Mouse (Mus musculus): ENCODE measurements around the gene Ttc7b. TPM values are rescaled to one million over a fixed set of nuclear protein-coding genes. Genes with fewer than 3 reads are reported as not detected.

Ttc7b gene
- total and polyA plus RNA-seq, 3 experiments = 21.1 to 33.9 (median 26.8) TPM

DNA sequence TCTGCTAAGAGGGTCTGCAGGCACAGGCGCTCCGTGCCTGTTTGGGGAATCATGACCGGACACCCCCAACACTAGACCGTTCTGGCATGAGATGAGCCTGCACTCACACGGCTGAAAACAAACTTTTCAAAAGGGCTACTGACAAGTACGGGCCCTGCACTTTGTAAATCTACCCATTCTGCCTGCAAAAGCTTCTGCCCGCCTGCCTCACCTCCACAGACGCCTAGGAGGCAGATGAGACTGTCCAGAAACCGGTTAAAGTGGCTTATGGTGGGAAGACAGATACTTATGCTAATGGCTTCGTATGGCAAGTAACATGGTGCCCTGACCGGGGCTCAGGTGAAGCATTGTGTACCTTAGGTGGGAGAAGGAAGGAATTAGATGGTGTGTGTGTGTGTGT is 16.5 kb upstream of the Ttc7b start:
- peaks cover 2% of the 10 kb centered on the region; the same call in 1 of the 2 replicates for H3K27me3 ChIP-seq (ENCODE audit: insufficient read depth, low read length)
- H3K9me3 ChIP-seq (replicated peaks) = no peaks in the 10 kb centered on the region
- H3K36me3 ChIP-seq (replicated peaks) = peaks cover 8% of the 10 kb centered on the region
- ATAC-seq (ENCODE audit: extremely low read depth, insufficient number of reproducible peaks, low FRiP score, poor library complexity, severe bottlenecking) = no peak
- no peak overlapping the region for H3K4me3 ChIP-seq (ENCODE audit: low read depth, low read length)
- TF ChIP-seq GATA2 (IDR thresholded peaks at IDR 0.05; ENCODE audit: borderline replicate concordance, low read depth, low read length) = no peak
- no peak for TF ChIP-seq GATA1 (IDR thresholded peaks at IDR 0.05; ENCODE audit: borderline replicate concordance, low read length)
- no peak for TF ChIP-seq POLR2AphosphoS5 (IDR thresholded peaks at IDR 0.05; ENCODE audit: insufficient replicate concordance, low read depth, low read length)
- no peak for TF ChIP-seq TAL1 (conservative IDR thresholded peaks at IDR 0.05; ENCODE audit: low read depth, low read length)
- no peak for TF ChIP-seq CTCF (IDR thresholded peaks at IDR 0.05; ENCODE audit: low read depth, low read length)
- no peak for DNase-seq (ENCODE audit: low spot score)
- 0 out of 2 replicates have a peak, but pooled peaks cover 2% of the 10 kb centered on the region for H3K4me1 ChIP-seq (ENCODE audit: insufficient read depth, low read depth, low read length)

DNA sequence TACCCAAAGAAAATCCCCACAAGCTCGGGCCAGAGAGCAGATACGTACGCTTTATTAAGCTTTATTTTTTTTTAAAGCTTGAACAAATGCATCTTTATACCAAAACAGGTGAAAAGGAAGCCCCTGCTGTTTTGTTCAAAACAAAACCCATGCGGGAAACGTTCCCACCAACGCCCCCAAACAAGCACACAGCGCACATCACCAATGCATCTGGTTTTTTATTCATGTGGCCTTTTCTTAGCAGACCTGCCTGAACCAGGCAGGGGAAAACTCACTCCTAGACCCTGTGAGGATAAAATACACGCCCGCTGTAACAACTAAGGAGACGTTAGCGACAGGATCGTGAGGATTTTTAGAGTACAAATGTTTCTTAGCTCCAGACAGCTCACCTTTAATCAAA is 14.4 kb upstream of the Ttc7b start:
- TF ChIP-seq TAL1 (conservative IDR thresholded peaks at IDR 0.05; ENCODE audit: low read depth, low read length) (no peak), GATA2 (IDR thresholded peaks at IDR 0.05; ENCODE audit: borderline replicate concordance, low read depth, low read length) (no peak), GATA1 (IDR thresholded peaks at IDR 0.05; ENCODE audit: borderline replicate concordance, low read length) (no peak), CTCF (IDR thresholded peaks at IDR 0.05; ENCODE audit: low read depth, low read length) (no peak), POLR2AphosphoS5 (IDR thresholded peaks at IDR 0.05; ENCODE audit: insufficient replicate concordance, low read depth, low read length) (no peak)
- DNase-seq (ENCODE audit: low spot score) (no peak), ATAC-seq (ENCODE audit: extremely low read depth, insufficient number of reproducible peaks, low FRiP score, poor library complexity, severe bottlenecking) (no peak)
- Histone ChIP-seq H3K4me1 (ENCODE audit: insufficient read depth, low read depth, low read length) (peaks cover 11% of the 10 kb centered on the region), H3K9me3 (replicated peaks) (no peaks in the 10 kb centered on the region), H3K36me3 (replicated peaks) (peaks cover 6% of the 10 kb centered on the region), H3K27me3 (ENCODE audit: insufficient read depth, low read length) (peaks cover 4% of the 10 kb centered on the region; the same call in 1 of the 2 replicates), H3K4me3 (ENCODE audit: low read depth, low read length) (no peak overlapping the region)

DNA sequence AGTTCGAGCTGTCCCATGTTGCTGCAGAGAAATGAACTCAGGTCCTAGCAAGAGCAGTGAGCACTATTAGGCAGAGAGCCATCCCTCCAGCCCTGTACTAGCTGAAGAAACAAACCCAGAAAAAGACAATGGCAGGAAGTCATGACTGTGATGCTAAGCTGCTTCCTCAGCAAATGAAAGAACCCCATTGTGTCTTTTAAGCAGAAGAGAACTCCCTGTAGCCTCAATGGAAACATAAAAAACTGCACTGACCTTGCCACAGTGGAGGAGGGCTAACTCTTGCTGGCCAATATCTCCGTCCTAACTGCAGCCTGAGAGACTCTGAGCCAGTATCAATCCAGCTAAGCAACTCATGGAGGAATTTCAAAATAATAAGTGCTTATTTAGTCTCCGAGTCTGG is 13.4 kb upstream of the Ttc7b start:
- Histone ChIP-seq H3K4me1 (ENCODE audit: insufficient read depth, low read depth, low read length) (peaks cover 18% of the 10 kb centered on the region), H3K36me3 (replicated peaks) (peaks cover 4% of the 10 kb centered on the region), H3K27me3 (ENCODE audit: insufficient read depth, low read length) (peaks cover 9% of the 10 kb centered on the region; the same call in 1 of the 2 replicates), H3K9me3 (replicated peaks) (no peaks in the 10 kb centered on the region), H3K4me3 (ENCODE audit: low read depth, low read length) (no peak overlapping the region)
- no peak for ATAC-seq (ENCODE audit: extremely low read depth, insufficient number of reproducible peaks, low FRiP score, poor library complexity, severe bottlenecking)
- TF ChIP-seq GATA2 (IDR thresholded peaks at IDR 0.05; ENCODE audit: borderline replicate concordance, low read depth, low read length) (no peak), CTCF (IDR thresholded peaks at IDR 0.05; ENCODE audit: low read depth, low read length) (no peak), TAL1 (conservative IDR thresholded peaks at IDR 0.05; ENCODE audit: low read depth, low read length) (no peak), GATA1 (IDR thresholded peaks at IDR 0.05; ENCODE audit: borderline replicate concordance, low read length) (no peak), POLR2AphosphoS5 (IDR thresholded peaks at IDR 0.05; ENCODE audit: insufficient replicate concordance, low read depth, low read length) (no peak)
- DNase-seq (ENCODE audit: low spot score) = no peak

- ATAC-seq (ENCODE audit: extremely low read depth, insufficient number of reproducible peaks, low FRiP score, poor library complexity, severe bottlenecking) (no peak), DNase-seq (ENCODE audit: low spot score) (no peak)
- no peaks in the 10 kb centered on the region for H3K9me3 ChIP-seq (replicated peaks)
- H3K27me3 ChIP-seq (ENCODE audit: insufficient read depth, low read length) = peaks cover 13% of the 10 kb centered on the region; the same call in 1 of the 2 replicates
- H3K4me3 ChIP-seq (ENCODE audit: low read depth, low read length) = no peak overlapping the region
- TF ChIP-seq GATA1 (IDR thresholded peaks at IDR 0.05; ENCODE audit: borderline replicate concordance, low read length) (no peak), POLR2AphosphoS5 (IDR thresholded peaks at IDR 0.05; ENCODE audit: insufficient replicate concordance, low read depth, low read length) (no peak)
- peaks cover 4% of the 10 kb centered on the region for H3K36me3 ChIP-seq (replicated peaks)
- H3K4me1 ChIP-seq (ENCODE audit: insufficient read depth, low read depth, low read length) = peaks cover 23% of the 10 kb centered on the region
Observed at GRCm38 (mm10) chr12:100533209-100533608, 12.6 kb upstream of the Ttc7b start.

GRCm38 (mm10) chr12:100531740-100532139 is 11.1 kb upstream of the Ttc7b start:
- ATAC-seq (ENCODE audit: extremely low read depth, insufficient number of reproducible peaks, low FRiP score, poor library complexity, severe bottlenecking) (no peak), DNase-seq (ENCODE audit: low spot score) (no peak)
- H3K4me1 ChIP-seq (ENCODE audit: insufficient read depth, low read depth, low read length) = peaks cover 22% of the 10 kb centered on the region
- no peak overlapping the region for H3K4me3 ChIP-seq (ENCODE audit: low read depth, low read length)
- H3K9me3 ChIP-seq (replicated peaks) = no peaks in the 10 kb centered on the region
- H3K36me3 ChIP-seq (replicated peaks) = no peaks in the 10 kb centered on the region
- H3K27me3 ChIP-seq (ENCODE audit: insufficient read depth, low read length) = peaks cover 16% of the 10 kb centered on the region; the same call in 1 of the 2 replicates
- TF ChIP-seq GATA2 (IDR thresholded peaks at IDR 0.05; ENCODE audit: borderline replicate concordance, low read depth, low read length) (no peak), CTCF (IDR thresholded peaks at IDR 0.05; ENCODE audit: low read depth, low read length) (no peak), POLR2AphosphoS5 (IDR thresholded peaks at IDR 0.05; ENCODE audit: insufficient replicate concordance, low read depth, low read length) (no peak), GATA1 (IDR thresholded peaks at IDR 0.05; ENCODE audit: borderline replicate concordance, low read length) (no peak), TAL1 (conservative IDR thresholded peaks at IDR 0.05; ENCODE audit: low read depth, low read length) (no peak)

DNA sequence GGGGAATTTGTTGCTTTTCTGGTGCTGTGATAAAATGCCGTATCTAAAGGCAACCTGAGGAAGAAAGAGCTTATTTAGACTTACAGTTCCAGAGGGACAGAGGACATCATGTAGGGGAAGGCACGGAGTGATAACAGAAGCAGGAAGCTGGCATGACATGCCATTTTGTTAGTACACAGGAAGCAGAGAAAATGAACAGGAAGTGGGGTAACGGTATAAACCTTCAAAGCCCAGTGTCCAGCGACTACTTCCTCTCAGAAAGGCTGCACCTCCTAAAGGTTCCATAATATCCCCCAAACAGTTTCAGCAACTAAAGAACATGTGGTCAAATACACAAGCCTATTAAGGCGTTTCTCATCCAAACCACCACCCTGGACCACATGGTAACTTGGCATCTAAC is 10.2 kb upstream of the Ttc7b start:
- no peaks in the 10 kb centered on the region for H3K9me3 ChIP-seq (replicated peaks)
- no peak overlapping the region for H3K4me3 ChIP-seq (ENCODE audit: low read depth, low read length)
- H3K36me3 ChIP-seq (replicated peaks) = no peaks in the 10 kb centered on the region
- peaks cover 22% of the 10 kb centered on the region for H3K4me1 ChIP-seq (ENCODE audit: insufficient read depth, low read depth, low read length)
- no peak for ATAC-seq (ENCODE audit: extremely low read depth, insufficient number of reproducible peaks, low FRiP score, poor library complexity, severe bottlenecking)
- DNase-seq (ENCODE audit: low spot score) = no peak
- peaks cover 22% of the 10 kb centered on the region for H3K27me3 ChIP-seq (ENCODE audit: insufficient read depth, low read length)
- TF ChIP-seq GATA2 (IDR thresholded peaks at IDR 0.05; ENCODE audit: borderline replicate concordance, low read depth, low read length) (no peak), TAL1 (conservative IDR thresholded peaks at IDR 0.05; ENCODE audit: low read depth, low read length) (no peak), POLR2AphosphoS5 (IDR thresholded peaks at IDR 0.05; ENCODE audit: insufficient replicate concordance, low read depth, low read length) (no peak), CTCF (IDR thresholded peaks at IDR 0.05; ENCODE audit: low read depth, low read length) (no peak), GATA1 (IDR thresholded peaks at IDR 0.05; ENCODE audit: borderline replicate concordance, low read length) (no peak)
